Mouse (Mus musculus): ENCODE measurements around the gene Ldhb.
"Not testable (repeated sequence)": the region's sequence is repeated elsewhere in the genome, so short reads cannot be mapped to it uniquely, and the experiment has no call there.

Ldhb gene

GRCm38 (mm10) chr6:142507785-142508162, at the start of gene Ldhb:
TSS of gene Ldhb (minus strand) at chr6:142507957.
- DNase-seq (ENCODE audit: low spot score in 2 of 2), result peak; percentile 92 to 96

- no peak for DNase-seq (ENCODE audit: low spot score in 2 of 2)
Observed at GRCm38 (mm10) chr6:142555988-142556387, 48.2 kb upstream of the Ldhb start.

- DNase-seq (ENCODE audit: low spot score in 2 of 2), result no peak
Observed at GRCm38 (mm10) chr6:142551482-142551881, 43.7 kb upstream of the Ldhb start.

GRCm38 (mm10) chr6:142550871-142551270, 43.1 kb upstream of the Ldhb start:
- no peak for DNase-seq (ENCODE audit: low spot score in 2 of 2)

- DNase-seq (ENCODE audit: low spot score in 2 of 2), result no peak
Observed at GRCm38 (mm10) chr6:142548377-142548776, 40.6 kb upstream of the Ldhb start.

- DNase-seq (ENCODE audit: low spot score in 2 of 2), result no peak
Observed at GRCm38 (mm10) chr6:142545132-142545531, 37.4 kb upstream of the Ldhb start.

- no peak for DNase-seq (ENCODE audit: low spot score in 2 of 2)
Observed at GRCm38 (mm10) chr6:142543648-142544047, 35.9 kb upstream of the Ldhb start.

- no peak for DNase-seq (ENCODE audit: low spot score in 2 of 2)
Observed at GRCm38 (mm10) chr6:142542800-142543175, 35.0 kb upstream of the Ldhb start.

GRCm38 (mm10) chr6:142542082-142542799, 34.5 kb upstream of the Ldhb start:
- no peak for DNase-seq (ENCODE audit: low spot score in 2 of 2)

- no peak for DNase-seq (ENCODE audit: low spot score in 2 of 2)
Observed at GRCm38 (mm10) chr6:142540561-142541160, 32.9 kb upstream of the Ldhb start.

GRCm38 (mm10) chr6:142540131-142540530, 32.4 kb upstream of the Ldhb start:
- DNase-seq (ENCODE audit: low spot score in 2 of 2), result no peak

- DNase-seq (ENCODE audit: low spot score in 2 of 2), result no peak
Observed at GRCm38 (mm10) chr6:142538503-142538902, 30.7 kb upstream of the Ldhb start.

GRCm38 (mm10) chr6:142533412-142533811, 25.7 kb upstream of the Ldhb start:
- DNase-seq (ENCODE audit: low spot score in 2 of 2), result no peak

- DNase-seq (ENCODE audit: low spot score in 2 of 2), result no peak
Observed at GRCm38 (mm10) chr6:142532686-142533085, 24.9 kb upstream of the Ldhb start.

- DNase-seq (ENCODE audit: low spot score in 2 of 2), result no peak
Observed at GRCm38 (mm10) chr6:142532141-142532540, 24.4 kb upstream of the Ldhb start.

GRCm38 (mm10) chr6:142530378-142530777, 22.6 kb upstream of the Ldhb start:
- no peak for DNase-seq (ENCODE audit: low spot score in 2 of 2)

GRCm38 (mm10) chr6:142529680-142530079, 21.9 kb upstream of the Ldhb start:
- DNase-seq (ENCODE audit: low spot score in 2 of 2), result no peak

- DNase-seq (ENCODE audit: low spot score in 2 of 2), result no peak
Observed at GRCm38 (mm10) chr6:142527931-142528562, 20.3 kb upstream of the Ldhb start.

- peak; percentile 60 to 75 for DNase-seq (ENCODE audit: low spot score in 2 of 2)
Observed at GRCm38 (mm10) chr6:142524635-142525308, 17.0 kb upstream of the Ldhb start.

GRCm38 (mm10) chr6:142521591-142522110, 13.9 kb upstream of the Ldhb start:
- no peak for DNase-seq (ENCODE audit: low spot score in 2 of 2)

- no peak for DNase-seq (ENCODE audit: low spot score in 2 of 2)
Observed at GRCm38 (mm10) chr6:142519110-142519509, 11.4 kb upstream of the Ldhb start.

GRCm38 (mm10) chr6:142515379-142515778, 7.6 kb upstream of the Ldhb start:
- DNase-seq (ENCODE audit: low spot score in 2 of 2), result not testable (repeated sequence)

Data from frontal cortex, postnatal 36 days (tissue).